Mouse (Mus musculus): ENCODE measurements around the gene Gtf3c5.

The Gtf3c5 gene

DNA sequence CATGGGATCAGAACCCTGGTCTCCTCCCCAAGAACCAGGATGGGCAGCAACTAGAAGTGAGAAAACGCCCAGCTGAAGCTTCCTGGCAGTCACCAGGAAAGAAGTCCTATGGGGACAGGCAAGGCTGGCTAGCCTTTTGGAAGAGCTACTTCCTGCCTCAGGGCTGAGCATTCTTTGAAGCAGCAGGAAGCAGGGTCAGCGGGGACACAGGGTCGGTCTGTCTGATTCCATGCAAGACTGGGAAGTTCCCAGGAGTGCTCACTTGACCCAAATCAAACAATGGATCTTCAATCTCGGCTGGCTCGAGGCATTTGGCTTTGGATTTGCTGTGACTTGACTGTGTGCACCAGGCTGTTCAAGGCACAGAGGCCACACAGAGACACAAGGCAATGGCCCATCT lies 17.0 kb downstream of the Gtf3c5 start:
- DNase-seq = no peak

DNA sequence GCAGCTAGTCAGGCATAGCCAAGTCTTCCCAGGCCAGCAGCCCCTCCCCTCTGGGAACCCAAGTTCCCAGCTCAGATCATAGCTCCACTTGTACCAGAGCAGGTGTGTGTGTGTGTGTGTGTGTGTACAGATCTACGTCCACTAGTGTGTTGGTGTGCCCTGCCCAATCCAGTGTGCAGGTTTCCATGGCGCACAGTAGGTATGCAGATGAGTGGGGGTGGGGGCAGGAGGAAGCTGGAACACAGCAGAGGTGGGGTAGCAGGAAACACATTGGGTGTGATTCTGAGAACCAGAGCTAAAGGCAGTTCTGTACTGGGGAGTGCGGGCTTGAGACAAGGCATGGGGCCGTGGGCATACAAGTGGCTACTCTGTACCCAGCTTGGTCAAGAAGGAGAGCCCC lies 19.2 kb downstream of the Gtf3c5 start:
- DNase-seq = no peak

DNA sequence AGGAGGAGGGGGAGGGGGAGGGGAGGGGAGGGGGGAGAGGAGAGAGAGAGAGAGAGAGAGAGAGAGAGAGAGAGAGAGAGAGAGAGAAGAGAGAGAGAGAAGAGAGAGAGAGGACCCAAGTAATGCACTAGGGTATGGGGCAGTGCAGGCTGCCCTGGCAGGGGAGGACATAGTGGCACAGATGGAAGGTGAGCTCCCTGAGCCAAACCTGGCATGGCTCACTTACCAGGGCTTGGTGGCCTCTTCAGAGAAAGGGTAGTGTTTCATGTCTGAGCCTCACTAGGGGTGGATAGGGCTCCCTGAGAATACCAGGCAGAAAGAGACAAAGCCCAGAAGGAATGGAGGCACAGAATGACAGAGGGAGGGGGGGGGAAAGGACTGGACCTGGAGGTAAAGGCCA lies 19.7 kb downstream of the Gtf3c5 start:
- no peak for DNase-seq

DNA sequence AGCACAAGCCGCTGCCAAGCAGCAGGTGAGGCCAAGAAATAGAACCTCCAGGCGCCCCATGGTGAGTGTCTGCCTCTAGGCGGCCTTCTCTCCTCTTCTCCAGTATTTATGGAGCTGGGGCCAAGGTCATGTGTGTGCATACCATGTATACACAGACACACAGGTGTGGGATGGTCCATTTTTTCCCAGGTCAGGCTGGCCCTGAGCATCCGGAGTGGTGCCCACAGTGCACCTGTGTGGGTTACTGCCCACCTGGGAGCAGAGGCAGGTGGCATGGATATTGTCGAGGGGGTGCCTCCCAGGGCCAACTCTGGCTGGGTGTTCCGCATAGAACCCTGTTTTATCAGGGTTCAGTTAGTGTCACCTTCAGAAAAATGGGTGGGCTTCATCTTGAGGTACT lies 20.2 kb downstream of the Gtf3c5 start, which contains the start of gene Cel:
TSS of gene Cel (minus strand) at position 101 of the 400 bp plus-strand sequence.
- DNase-seq = no peak

DNA sequence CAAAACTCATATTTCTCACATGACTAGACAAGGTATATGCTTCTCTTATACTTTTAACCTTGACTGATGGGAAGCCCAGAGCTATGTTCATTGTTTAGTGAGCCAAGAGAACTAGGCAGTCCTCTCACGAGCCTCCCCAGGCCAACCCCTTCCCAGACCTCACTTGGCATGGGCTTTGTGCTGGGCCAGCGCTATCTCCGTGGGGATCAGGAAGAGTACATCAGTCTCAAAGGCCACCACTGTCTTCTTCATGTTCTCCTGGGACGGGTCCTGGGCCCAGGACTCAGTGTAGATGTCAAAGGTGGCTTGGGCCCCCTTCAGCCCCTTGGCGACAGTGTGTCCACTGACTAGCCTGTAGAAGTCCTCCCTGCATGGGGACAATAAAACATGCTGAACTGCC lies 26.1 kb downstream of the Gtf3c5 start:
- no peak for DNase-seq

DNA sequence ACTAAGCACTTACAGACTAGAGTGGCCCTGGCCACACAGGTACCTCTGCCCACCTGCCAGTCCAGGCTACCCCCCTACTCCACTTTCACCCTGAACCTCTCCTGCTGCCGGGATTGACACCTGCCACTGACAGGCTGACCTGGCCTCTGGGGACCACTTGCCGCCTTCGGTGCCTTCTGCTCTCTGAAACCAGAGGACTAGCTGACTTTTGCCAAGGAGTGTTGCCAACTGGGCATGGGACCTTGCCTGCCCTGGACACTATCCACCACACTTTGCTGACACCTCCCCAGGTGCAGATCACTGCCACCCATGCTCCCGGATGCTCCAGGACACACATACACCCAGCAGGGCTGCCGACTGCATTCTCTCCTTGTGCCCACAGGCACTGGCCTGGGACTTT lies 31.2 kb downstream of the Gtf3c5 start:
- DNase-seq = no peak

DNA sequence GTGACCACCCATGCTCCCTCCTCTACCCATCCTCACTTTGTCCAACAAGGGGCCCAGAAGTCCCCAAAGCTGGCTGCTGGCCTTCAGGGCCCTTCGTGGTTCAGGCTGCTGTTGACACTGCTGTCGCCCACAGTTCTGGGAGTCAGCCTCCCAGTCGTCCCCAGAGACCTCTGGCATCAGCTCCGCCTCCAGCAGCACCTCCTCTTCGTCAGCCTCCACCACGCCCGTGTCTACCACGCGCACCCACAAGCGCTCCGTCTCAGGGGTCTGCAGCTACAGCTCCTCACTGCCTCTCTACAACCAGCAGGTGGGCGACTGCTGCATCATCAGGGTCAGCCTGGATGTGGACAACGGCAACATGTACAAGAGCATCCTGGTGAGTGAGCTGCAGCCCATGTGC lies 34.4 kb downstream of the Gtf3c5 start:
- DNase-seq = no peak

DNA sequence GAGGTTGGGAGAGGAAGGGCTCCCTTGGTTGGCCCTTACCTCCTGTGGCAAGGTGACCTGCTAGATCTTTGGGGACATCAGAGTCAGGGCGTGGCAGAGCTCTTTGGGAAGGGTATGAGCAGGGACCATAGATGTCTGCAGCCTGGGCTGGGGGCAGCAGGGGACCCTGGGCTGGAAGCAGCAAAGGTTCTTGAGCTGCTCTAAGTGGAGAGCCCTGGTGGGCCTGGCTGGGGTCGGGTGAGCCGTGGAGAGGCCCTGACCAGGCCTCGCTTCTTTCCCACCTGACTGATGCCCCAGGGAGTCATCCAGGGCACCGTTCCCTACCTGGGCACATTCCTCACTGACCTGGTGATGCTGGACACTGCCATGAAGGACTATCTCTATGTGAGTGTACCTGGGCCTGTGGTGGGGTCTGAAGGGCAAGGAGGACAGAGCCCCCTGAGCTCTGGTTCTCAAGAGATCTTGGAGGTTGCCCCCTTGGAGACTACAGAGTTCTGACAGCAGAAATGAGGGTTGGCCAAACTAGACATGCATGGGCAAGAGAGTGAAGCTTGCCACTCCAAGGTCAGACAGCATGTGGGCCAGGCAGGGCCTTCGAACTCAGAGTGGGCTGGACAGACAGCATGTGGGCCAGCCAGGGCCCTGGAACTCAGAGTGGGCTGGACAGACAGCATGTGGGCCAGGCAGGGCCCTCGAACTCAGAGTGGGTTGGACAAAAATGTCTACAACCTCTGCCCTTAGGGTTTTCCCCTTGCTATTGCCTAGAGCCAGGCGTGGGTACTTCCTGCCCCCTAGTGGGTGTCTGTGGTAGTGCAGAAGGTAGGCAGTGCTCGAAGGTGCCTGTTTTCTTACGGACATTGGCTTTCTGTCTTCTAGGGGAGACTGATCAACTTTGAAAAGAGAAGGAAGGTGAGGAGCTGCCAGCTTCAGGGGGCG lies 36.0 kb downstream of the Gtf3c5 start:
- DNase-seq = peak; percentile 87

DNA sequence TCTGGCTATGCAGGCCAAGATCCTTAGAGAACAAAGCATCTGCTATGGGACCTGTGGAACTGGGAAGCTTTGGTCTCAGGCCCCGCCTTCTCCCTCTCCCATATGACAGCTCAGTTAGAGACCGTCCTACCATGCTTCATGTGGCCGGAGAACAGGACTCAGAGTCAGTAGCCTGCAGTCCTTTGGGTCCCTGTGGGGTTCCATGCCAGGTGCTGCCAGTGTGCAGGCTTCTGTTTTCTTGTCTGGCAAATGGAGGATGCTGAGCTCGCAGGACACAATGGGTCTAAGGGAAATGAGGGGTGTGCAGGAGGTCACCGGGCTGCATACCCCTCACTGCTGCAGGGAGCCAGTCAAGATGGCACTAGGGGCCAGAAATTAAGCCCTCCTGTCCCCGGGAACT lies 37.0 kb downstream of the Gtf3c5 start:
- DNase-seq = no peak

DNA sequence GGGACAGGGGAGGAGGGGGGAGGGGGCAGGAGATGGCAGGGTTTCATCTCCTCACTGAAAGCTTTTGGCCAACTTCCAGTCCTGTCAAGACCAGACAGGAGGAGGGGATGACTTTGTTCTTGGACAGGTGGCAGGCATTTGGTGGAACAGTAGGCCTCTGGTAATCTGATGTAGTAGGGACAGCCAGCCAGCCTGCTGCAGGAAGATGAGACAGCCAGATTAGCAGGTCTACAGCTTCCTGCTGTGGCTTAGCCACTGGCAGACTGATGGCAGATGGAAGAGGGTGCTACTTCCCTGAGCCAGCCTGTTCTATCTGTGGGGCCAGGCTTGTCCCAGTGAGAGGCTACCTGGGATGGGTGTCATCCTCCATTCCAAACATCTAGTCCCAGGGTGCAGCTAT lies 37.6 kb downstream of the Gtf3c5 start:
- DNase-seq = no peak

DNA sequence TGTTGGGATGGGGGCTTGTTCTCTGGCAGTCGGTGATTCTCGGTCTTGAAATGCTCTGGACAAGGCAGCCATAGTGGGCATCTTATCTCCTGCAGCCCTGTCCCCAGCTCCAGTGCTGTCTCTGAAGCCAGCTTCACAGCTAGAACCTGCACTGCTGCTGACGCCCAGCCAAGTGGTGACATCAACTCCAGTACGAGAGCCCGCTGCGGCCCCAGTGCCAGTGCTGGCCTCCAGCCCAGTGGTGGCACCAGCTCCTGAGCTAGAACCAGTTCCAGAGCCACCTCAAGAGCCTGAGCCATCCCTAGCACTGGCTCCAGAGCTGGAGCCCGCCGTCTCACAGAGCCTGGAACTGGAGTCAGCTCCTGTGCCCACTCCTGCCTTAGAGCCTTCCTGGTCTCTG lies 39.7 kb downstream of the Gtf3c5 start:
- no peak for DNase-seq

DNA sequence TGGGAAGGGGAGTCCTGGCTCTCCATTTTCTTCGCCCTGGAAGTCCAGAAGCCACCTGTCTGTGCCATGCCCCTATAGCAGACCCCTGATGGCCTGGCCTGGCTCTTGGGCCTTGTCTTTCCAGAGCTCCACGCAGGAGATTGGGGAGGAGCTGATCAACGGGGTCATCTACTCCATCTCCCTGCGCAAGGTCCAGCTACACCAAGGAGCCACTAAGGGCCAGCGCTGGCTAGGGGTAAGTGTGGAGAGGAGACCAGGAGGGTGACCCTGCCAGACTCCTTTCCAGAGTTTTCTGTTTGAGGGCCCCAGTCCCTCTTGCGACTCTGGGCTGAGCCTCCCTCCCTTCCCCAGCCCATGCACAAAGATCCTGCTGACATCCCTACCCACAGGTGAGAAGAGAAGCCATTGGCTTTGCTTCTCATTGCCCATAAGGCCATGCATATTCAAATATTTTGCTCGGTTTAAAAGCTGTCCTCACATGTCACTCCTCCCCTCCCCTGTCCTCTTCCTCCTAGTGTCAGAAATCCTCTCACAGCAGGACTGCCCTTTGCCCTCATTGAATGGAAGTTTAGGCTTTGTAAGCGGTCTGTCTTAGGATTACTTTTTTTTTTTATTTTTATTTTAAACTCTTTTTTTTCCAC lies 42.8 kb downstream of the Gtf3c5 start:
- no peak for DNase-seq

DNA sequence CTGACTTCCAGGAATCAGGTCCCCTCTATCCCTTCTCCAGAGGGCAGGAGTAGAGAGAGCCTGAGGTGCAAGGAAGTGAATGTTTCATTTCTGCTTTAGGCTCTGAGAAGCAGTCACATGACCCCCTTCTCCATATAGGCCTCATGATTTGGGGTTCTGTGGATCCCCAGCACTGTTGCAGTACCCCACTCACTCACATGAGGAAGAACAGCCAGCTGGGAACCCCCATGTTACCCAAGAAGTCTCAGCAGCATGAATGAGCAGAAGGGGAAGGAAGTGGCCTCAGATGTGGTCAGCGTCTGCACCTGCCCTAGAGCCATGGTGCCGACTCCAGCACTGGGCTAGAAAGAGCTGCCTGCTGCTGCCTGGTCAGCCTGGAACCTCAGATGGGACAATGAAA lies 43.6 kb downstream of the Gtf3c5 start:
- peak; percentile 55 for DNase-seq

DNA sequence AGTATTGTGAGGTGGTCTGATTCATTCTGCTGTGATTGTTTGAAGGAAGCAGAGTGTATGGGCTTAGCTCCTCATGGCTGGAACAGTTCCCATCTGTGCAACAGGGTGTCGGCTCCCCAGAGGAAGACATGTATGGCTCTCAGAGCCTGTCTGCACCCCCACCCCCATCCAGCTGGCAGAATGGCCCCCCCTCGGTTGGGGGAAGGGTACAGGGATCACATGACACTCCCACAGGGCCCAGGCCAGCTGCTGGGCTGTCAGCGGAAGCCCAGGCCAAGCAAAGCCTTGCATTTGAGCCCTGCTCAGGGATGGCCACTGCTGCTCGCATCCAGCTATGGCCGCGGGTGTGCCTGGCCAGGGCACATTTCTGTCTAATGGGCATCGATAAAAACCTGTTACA lies 44.3 kb downstream of the Gtf3c5 start:
- DNase-seq = peak; percentile 25

DNA sequence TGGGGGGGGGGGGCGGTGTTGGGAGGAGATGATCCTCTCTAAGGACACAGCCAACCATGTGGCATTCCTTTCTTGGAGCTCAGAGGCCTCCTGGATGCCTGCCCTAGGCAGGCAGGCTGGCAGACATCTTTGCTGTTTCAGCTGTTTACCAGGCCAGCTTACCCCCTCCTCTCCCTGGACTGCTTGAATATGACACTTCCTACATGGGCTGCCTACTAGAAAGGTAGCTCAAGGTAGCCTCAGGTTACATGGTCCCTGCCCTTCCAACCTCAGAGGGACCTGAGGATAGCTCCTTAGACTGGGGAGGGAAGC lies 44.8 kb downstream of the Gtf3c5 start:
- no peak for DNase-seq

DNA sequence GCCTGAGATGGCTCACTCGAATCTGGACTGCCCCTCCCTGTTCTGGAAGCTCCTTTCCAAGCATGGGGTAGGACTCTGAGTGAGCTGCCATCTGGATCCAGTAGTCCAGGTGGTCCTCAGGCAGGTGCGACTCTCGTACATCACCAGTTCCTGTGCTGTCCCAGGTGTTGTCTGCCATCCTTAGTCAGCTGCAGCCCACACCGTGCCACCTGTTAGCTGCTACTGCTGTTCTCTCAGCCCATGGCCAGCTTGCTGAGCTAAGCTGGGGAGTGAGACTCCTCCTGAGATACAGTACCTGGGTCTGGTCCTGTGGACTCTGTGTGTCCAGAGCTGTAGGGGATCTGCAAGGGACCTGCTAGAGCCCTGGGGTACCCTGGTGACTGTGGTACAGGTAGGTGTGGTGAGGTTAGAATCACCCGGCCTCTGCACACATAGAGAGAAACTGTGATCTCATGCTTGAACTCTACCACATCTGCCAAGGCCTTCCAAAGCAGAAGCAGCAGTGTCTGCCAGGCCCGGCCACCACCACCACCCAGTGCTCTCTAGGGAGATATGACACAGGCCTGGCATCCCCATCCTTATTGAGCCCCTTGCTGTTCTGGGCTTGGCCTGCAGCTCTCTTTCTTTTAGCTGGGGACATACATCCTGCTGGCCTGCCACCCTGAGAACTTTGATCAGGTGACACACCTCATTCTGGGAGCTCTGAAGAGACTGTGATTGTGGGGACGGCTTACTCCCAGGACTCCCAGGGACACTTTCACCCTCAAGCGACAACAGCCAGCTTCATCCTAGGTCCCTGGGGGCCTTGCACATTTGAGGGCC lies 45.3 kb downstream of the Gtf3c5 start:
- DNase-seq = no peak

DNA sequence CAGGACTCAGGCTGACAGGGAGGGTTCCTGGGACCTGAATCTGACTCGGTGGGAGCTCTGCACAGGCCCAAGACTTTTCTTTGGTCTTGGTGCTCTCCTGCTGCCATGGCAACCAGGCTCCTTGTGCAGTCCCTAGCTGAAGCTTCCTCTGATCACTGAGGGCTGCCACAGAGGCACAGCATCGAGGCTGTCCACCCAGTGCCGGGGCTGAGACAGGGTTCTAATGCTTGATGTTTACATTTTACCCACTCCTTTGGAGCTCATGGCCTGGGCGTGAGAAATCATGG lies 46.0 kb downstream of the Gtf3c5 start:
- DNase-seq = no peak

DNA sequence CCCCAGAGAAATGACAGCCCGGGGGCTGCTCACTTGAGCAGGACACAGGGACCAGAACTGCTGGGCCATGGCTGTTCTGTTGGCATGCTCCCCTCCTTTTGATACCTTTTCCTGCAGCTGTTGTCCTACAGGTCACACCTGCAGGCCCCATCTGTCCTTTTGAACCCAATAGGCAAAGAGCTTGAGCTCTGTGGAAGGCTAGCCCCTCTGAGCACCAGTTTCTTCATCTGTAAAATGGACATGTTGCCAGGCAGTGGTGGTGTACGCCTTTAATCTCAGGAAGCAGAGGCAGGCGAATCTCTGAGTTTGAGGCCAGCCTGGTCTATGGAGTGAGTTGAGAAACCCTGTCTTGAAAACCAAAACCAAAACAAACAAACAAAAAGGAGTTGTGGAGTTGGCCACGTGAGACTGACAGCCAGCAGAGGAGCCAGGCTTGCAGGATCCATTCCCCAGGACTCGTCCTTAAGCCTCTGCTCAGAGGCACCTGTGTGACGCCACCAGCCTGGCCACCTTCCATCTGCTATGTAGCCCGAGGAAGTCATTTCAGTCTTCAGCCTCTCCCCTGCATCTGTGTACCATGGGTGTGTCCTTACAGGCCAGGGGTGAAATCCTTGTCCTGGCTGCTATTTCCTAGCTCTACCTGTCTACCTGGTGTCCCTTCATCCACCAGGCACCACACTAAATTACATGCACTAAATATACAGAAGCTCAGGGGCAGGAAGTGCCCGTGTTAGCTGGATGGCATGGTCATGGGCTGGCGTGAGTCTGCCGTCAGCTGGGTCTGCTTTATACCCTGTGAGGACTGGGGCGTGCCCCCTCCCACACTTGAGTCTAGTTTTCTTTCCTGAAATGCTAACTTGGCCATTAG lies 46.6 kb downstream of the Gtf3c5 start:
- DNase-seq = no peak

DNA sequence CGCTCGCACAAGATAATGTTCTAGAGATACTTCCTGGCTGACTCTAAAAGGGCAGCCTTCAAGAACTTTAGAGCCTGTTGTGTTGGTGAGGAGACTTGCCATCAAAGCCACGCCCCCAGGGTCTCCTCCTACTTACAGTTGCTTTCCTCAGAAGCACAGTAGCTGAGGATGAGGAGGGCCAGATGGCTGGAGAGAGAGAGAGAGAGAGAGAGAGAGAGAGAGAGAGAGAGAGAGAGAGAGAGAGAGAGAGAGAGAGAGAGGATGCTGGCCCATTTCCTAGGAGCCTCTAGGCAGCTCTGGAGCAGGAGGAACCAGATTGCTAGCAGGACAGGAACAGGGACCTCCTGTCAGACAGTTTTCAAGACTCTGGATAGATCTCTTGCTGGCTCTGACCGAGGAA lies 47.4 kb downstream of the Gtf3c5 start:
- no peak for DNase-seq

DNA sequence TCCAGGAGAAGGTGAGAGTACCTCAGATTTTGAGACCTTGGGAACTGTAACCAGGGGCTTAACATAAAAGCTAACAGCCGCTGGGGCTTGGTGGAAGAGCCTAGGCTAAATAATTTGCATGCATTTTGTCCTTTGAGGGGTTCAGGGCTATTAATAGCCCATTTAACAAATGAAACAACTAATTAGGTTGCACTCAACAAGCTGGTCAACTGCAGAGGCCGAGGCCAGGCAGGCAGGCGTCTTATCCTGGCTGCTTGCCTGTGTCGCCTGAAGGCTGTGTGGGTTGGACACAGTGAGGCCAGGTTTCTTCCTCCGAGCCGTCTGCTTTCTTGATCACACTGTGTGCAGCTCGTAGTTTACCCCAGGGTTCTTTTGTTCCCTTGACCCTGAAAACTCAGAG lies 47.9 kb downstream of the Gtf3c5 start:
- no peak for DNase-seq

DNA sequence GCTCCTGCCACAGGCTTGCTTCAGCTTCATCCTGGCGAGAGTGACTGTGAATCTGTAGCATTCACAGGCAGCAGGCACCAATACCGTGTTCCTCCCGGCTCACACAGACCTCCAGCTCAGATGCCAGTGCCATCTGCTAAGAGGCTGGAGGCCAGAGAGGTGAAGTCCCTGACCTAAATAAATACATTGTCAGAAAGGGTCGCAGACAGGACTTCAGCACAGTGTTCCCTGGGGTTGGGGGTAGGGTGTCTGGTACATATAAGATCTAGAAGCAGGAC lies 48.3 kb downstream of the Gtf3c5 start:
- DNase-seq = no peak

DNA sequence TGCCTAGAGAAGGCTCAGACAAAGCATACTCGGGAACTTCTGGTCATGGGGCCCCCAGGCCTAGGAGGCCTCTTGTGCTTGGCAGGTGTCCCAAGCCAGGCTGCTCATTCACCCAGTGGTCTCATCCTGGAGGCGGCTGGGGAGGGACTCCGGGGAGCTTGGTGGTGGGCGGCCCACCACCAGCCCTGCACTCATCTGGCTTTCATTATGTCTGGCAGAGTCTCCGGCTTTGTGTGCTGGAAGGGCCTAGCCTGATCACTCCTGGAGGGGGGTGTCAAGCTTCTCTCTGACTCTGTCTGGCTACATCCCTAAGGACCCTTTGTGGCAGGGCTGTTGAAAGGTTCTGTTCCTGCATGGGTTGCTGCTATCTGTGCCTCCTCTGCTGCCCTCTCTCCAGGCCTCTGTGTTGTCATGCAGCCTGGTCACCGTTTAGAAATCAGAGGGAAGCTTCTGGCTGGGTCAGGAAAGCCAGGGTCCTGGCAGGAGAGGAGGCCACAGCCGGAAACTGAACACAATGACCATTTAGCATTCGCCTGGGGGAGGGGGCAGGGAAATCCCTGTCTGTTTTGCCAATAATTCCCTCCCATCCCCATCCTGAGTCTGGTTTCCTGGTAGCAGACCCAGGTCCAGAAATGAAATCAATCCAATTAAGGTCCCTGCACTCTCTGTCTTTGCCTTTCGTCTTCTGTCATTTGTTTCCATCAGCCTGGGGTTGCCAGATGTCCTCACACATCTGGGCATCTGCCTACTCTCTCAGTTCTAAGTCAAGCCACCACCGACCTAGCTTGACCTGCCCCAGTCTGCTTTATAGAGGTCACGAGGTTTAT lies 48.9 kb downstream of the Gtf3c5 start:
- no peak for DNase-seq
